Mouse (Mus musculus) MEL (cell line): ENCODE measurements at regions not wholly inside any gene's neighbourhood (a gene's known extent, or its start where the extent isn't known, plus 50 kb on each side); places are given as distances from the start of the nearest gene placed in this dataset.

Source experiments
- CTCF ChIP-seq, 3 experiments: IDR thresholded peaks in 2 of 3; conservative IDR thresholded peaks in 1 of 3; 2 replicates each; pipeline ENCODE4 v1.5.1; 2011 to 2012; ENCODE audit warnings: low read length in 3 of 3, low read depth in 2 of 3, mild to moderate bottlenecking in 2 of 3, improper control_type of control experiment in 1 of 3, inconsistent platforms in 1 of 3, mixed read lengths in 1 of 3, moderate library complexity in 1 of 3; ENCODE audit not compliant: control insufficient read depth in 1 of 3, insufficient read depth in 1 of 3, poor library complexity in 1 of 3, severe bottlenecking in 1 of 3
- E2F4 ChIP-seq: IDR thresholded peaks from 2 replicates; pipeline ENCODE4 v1.6.1; 2011; ENCODE audit warnings: low read depth, low read length, improper control_type of control experiment, borderline replicate concordance
- GABPA ChIP-seq: IDR thresholded peaks from 2 replicates; pipeline ENCODE4 v1.6.1; 2012; ENCODE audit warnings: low read depth, mild to moderate bottlenecking, inconsistent platforms, low read length, improper control_type of control experiment, moderate library complexity
- HCFC1 ChIP-seq: IDR thresholded peaks from 2 replicates; pipeline ENCODE4 v1.6.1; 2012; ENCODE audit warnings: low read depth, mild to moderate bottlenecking, inconsistent platforms, low read length, improper control_type of control experiment, moderate library complexity
- JUND ChIP-seq: IDR thresholded peaks from 2 replicates; pipeline ENCODE4 v1.6.1; 2011; ENCODE audit warnings: low read depth, mild to moderate bottlenecking, improper control_type of control experiment, low read length
- MAFK ChIP-seq: IDR thresholded peaks from 2 replicates; pipeline ENCODE4 v1.6.1; 2011; ENCODE audit warnings: low read depth, mild to moderate bottlenecking, low read length, improper control_type of control experiment, borderline replicate concordance
- MEF2A ChIP-seq: IDR thresholded peaks from 2 replicates; pipeline ENCODE4 v1.6.1; 2014; ENCODE audit warnings: low read depth, mild to moderate bottlenecking, inconsistent platforms, low read length, improper control_type of control experiment; ENCODE audit not compliant: poor library complexity, insufficient replicate concordance, severe bottlenecking; ENCODE audit errors: extremely low read depth
- POLR2A ChIP-seq, 2 experiments: IDR thresholded peaks; 2 replicates each; pipeline ENCODE4 v1.6.1; 2011 to 2012; ENCODE audit warnings: low read length in 2 of 2, mild to moderate bottlenecking in 2 of 2, control low read depth in 1 of 2, improper control_type of control experiment in 1 of 2, low read depth in 1 of 2, moderate library complexity in 1 of 2; ENCODE audit not compliant: control insufficient read depth in 1 of 2, insufficient read depth in 1 of 2, poor library complexity in 1 of 2
- POLR2AphosphoS2 ChIP-seq: IDR thresholded peaks from 2 replicates; pipeline ENCODE4 v1.6.1; 2011; ENCODE audit warnings: low read length, improper control_type of control experiment
- POLR2AphosphoS5 ChIP-seq: IDR thresholded peaks from 2 replicates; pipeline ENCODE4 v1.6.1; 2012; ENCODE audit warnings: low read depth, borderline replicate concordance, mild to moderate bottlenecking, inconsistent platforms, low read length, moderate library complexity, mixed read lengths
- USF2 ChIP-seq, 2 experiments: IDR thresholded peaks; 2 replicates each; pipeline ENCODE4 v1.6.1; 2011 to 2012; ENCODE audit warnings: improper control_type of control experiment in 2 of 2, low read length in 2 of 2, borderline replicate concordance in 1 of 2, inconsistent platforms in 1 of 2, low read depth in 1 of 2, mild to moderate bottlenecking in 1 of 2; ENCODE audit not compliant: insufficient read depth in 1 of 2
- ZKSCAN1 ChIP-seq: IDR thresholded peaks from 2 replicates; pipeline ENCODE4 v1.6.1; 2012; ENCODE audit warnings: low read depth, mild to moderate bottlenecking, inconsistent platforms, low read length, improper control_type of control experiment, moderate library complexity

DNA sequence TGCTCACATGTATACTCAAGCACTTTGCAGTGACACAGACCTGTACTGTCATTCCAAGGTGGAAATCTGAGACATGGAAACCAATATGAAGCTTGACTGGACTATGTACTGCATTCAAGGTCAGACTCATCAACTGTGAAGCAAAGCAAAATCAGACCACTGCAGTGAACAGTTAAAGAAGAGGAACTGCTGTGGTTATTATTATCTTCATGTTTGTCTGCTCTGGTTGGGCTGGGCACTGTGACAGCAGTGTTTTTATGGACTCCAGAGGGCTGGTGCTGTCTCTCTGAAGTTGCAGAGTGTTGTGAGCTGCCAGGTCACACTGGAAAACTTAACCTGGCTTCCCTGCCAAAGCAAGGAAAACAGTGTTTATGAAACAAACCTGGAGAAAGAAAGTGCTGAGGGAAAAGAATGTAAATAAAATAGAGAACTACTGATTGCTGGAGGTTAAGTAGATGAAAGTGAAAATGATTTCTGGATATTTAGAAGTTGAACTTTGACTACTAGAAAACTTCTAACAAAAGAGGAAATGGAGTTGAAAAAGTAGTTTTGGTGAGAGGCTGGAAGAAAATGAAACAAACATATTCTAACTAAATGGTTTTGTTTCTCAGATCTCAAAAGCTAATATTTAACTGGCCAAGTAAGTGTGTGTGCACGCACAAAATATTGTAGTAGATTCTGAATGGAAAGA lies 181.7 kb downstream of the Gm28710 start:
- no peak for TF ChIP-seq MEF2A
- TF ChIP-seq GABPA, result no peak
- no peak for TF ChIP-seq POLR2AphosphoS2
- no peak for TF ChIP-seq USF2 (IDR thresholded peaks at IDR 0.05; ENCODE audit: borderline replicate concordance in 1 of 2, insufficient read depth in 1 of 2, low read depth in 1 of 2, low read length in 2 of 2)
- TF ChIP-seq HCFC1, result no peak
- no peak for TF ChIP-seq POLR2AphosphoS5
- TF ChIP-seq POLR2A (IDR thresholded peaks at IDR 0.05; ENCODE audit: control insufficient read depth in 1 of 2, insufficient read depth in 1 of 2, low read depth in 1 of 2, low read length in 2 of 2, poor library complexity in 1 of 2), result no peak
- TF ChIP-seq E2F4, result no peak
- no peak for TF ChIP-seq CTCF (IDR thresholded peaks at IDR 0.05 in 2 of 3, conservative IDR thresholded peaks at IDR 0.05 in 1 of 3; ENCODE audit: control insufficient read depth in 1 of 3, insufficient read depth in 1 of 3, low read depth in 2 of 3, low read length in 3 of 3, poor library complexity in 1 of 3, severe bottlenecking in 1 of 3)
- no peak for TF ChIP-seq ZKSCAN1
- no peak; the same call in 1 of the 2 replicates for TF ChIP-seq MAFK
- TF ChIP-seq JUND, result no peak
